Mouse (Mus musculus) spleen, adult 12 weeks (tissue): ENCODE measurements around the gene Tsnax.

Experiments used
- DNase-seq: peaks from one replicate; pipeline ENCODE4 v3.0.0; 2022; ENCODE audit warnings: low spot score

Tsnax gene

DNA sequence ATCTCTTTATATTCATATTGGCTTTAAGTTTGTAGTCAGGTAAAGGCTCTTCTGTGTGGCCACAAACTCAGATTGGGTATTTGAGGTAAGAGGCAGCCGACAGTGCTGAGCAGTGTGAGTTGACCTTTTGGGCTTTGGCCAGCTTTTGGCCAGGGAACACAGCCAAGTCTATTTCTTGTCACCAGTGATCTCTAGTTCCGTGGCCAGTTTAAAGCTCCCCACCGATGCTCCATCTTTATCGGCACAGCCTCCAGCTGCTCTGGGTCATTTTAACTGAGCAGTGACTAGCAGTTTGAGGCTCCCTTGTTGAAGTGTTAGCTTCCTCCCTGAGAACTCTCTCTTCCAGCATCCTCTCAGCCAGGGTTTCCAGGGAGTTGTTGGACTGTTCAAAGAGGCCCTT, 70.9 kb downstream of the Tsnax start:
- DNase-seq: no peak
